Mouse (Mus musculus) limb, embryonic 14.5 days (tissue): ENCODE results near the gene Fndc8. TPM values are rescaled to one million over a fixed set of nuclear protein-coding genes. Genes with fewer than 3 reads are reported as not detected.
"Not testable (repeated sequence)": the region's sequence is repeated elsewhere in the genome, so short reads cannot be mapped to it uniquely, and the experiment has no call there.

Experiments used
- ATAC-seq: fragments of 200-750 bp; cut with Nextera tagmentation; 2 replicates; pipeline ENCODE4 v1.8.0; 2017; ENCODE audit warnings: low read depth, moderate number of reproducible peaks, moderate TSS enrichment; ENCODE audit not compliant: low FRiP score
- DNase-seq: peaks from one replicate; pipeline ENCODE4 v3.0.0-alpha.2; 2015; ENCODE audit warnings: low spot score
- H3K27ac ChIP-seq: fragments of 300-500 bp; sonication (generic); replicated peaks from 2 replicates; pipeline ENCODE4 v1.5.1; 2014; ENCODE audit warnings: low read depth, mild to moderate bottlenecking, low read length, moderate library complexity, mixed read lengths
- H3K27me3 ChIP-seq: fragments of 300-500 bp; sonication (generic); 2 replicates; pipeline ENCODE4 v1.6.1; 2014; ENCODE audit warnings: low read length, mixed read lengths; ENCODE audit not compliant: control insufficient read depth, insufficient read depth
- H3K36me3 ChIP-seq: fragments of 300-500 bp; sonication (generic); 2 replicates; pipeline ENCODE4 v1.6.1; 2014; ENCODE audit warnings: mild to moderate bottlenecking, low read length, moderate library complexity, mixed read lengths; ENCODE audit not compliant: control insufficient read depth, insufficient read depth
- H3K4me1 ChIP-seq: fragments of 300-500 bp; sonication (generic); 2 replicates; pipeline ENCODE4 v1.6.1; 2014; ENCODE audit warnings: antibody characterized with exemption, low read length, mixed read lengths; ENCODE audit not compliant: control insufficient read depth, insufficient read depth
- H3K4me2 ChIP-seq: fragments of 300-500 bp; sonication (generic); replicated peaks from 2 replicates; pipeline ENCODE4 v1.6.1; 2014; ENCODE audit warnings: low read depth, mild to moderate bottlenecking, low read length, moderate library complexity; ENCODE audit not compliant: severe bottlenecking
- H3K4me3 ChIP-seq: fragments of 300-500 bp; sonication (generic); replicated peaks from 2 replicates; pipeline ENCODE4 v1.5.1; 2014; ENCODE audit warnings: low read length
- H3K9ac ChIP-seq: fragments of 300-500 bp; sonication (generic); 2 replicates; pipeline ENCODE4 v1.6.1; 2014; ENCODE audit warnings: mild to moderate bottlenecking, low read depth, low read length, moderate library complexity; ENCODE audit not compliant: severe bottlenecking
- H3K9me3 ChIP-seq: fragments of 300-500 bp; sonication (generic); 2 replicates; pipeline ENCODE4 v1.6.1; 2016; ENCODE audit warnings: low read length; ENCODE audit not compliant: control insufficient read depth
- POLR2A ChIP-seq: fragments of 200-500 bp; IDR thresholded peaks from 2 replicates; pipeline ENCODE4 v1.8.0; 2012; ENCODE audit warnings: inconsistent platforms, mild to moderate bottlenecking, moderate library complexity, borderline replicate concordance; ENCODE audit not compliant: insufficient read depth, insufficient read length; ENCODE audit errors: extremely low read depth
- WGBS: fragments of 180-500 bp; shearing (Covaris S2); extraction: QIAGEN DNeasy Blood & Tissue Kit; methylation state at CpG from one replicate; pipeline ENCODE4 v1.1.7; 2014; 5-methylcytosine and 5-hydroxymethylcytosine counted together
- polyA plus RNA-seq, 2 experiments: library from polyadenylated mRNA; depleted of rRNA in 1 of 2; stranded (reverse) in 1 of 2; unstranded in 1 of 2; fragments of >200 nt; fragmentation: Nextera tagmentation in 1 of 2; extraction: Ambion mirVana in 1 of 2; gene quantifications; 2 replicates each; pipeline versions ENCODE4 v1.2.1 to v1.2.3; 2012 to 2014

The Fndc8 gene
- polyA plus RNA-seq, 2 experiments: 0.10 to 0.25 TPM

GRCm38 (mm10) chr11:82929633-82929950, 37.7 kb downstream of the Fndc8 start:
- Histone ChIP-seq H3K4me1 (peaks cover 3% of the 10 kb centered on the region; the same call in 1 of the 2 replicates), H3K9me3 (no peaks in the 10 kb centered on the region), H3K4me3 (no peak overlapping the region), H3K27ac (no peak overlapping the region), H3K4me2 (no peak overlapping the region), H3K27me3 (peaks cover 62% of the 10 kb centered on the region), H3K36me3 (no peaks in the 10 kb centered on the region), H3K9ac (no peak overlapping the region)
- TF ChIP-seq POLR2A: no peak
- ATAC-seq (no peak), DNase-seq (no peak)
- 44% methylated on average over 3 of the region's 3 CpGs for WGBS

DNA sequence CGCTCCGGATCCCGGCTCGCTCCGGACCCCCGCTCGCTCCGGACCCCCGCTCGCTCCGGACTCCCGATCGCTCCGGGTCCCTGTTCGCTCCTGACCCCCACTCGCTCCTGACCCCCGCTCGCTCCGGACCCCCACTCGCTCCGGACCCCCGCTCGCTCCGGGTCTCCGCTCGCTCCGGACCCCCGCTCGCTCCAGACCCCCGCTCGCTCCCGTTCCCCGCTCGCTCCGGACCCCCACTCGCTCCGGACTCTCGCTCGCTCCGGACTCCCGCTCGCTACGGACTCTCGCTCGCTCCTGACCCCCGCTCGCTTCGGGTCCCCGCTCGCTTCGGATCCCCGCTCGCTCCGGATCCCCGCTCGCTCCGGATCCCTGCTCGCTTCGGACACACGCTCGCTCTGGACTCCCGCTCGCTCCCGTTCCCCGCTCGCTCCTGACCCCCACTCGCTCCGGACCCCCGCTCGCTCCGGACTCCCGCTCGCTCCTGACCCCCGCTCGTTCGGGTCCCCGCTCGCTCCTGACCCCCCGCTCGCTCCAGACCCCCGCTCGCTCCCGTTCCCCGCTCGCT, 38.5 kb downstream of the Fndc8 start:
- DNase-seq, H3K4me1 ChIP-seq, ATAC-seq, H3K27ac ChIP-seq, H3K9me3 ChIP-seq, H3K36me3 ChIP-seq, H3K9ac ChIP-seq: not testable (repeated sequence)
- peak overlapping the region; percentile 91 for H3K4me2 ChIP-seq
- H3K4me3 ChIP-seq: peak overlapping the region; percentile 45
- 2% methylated on average over 47 of the region's 85 CpGs for WGBS
- H3K27me3 ChIP-seq: peaks cover 67% of the 10 kb centered on the region

DNA sequence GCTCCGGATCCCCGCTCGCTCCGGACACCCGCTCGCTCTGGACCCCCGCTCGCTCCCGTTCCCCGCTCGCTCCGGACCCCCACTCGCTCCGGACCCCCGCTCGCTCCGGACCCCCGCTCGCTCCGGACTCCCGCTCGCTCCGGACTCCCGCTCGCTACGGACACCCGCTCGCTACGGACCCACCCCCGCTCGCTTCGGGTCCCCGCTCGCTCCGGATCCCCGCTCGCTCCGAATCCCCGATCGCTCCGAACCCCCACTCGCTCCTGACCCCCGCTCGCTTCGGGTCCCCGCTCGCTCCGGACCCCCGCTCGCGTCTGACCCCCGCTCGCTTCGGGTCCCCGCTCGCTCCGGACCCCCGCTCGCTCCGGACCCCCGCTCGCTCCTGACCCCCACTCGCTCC, 39.2 kb downstream of the Fndc8 start:
- Histone ChIP-seq H3K4me3 (peak overlapping the region; percentile 45), H3K4me2 (peak overlapping the region; percentile 91), H3K27me3 (peaks cover 69% of the 10 kb centered on the region)
- not testable (repeated sequence) for H3K27ac ChIP-seq, H3K9ac ChIP-seq, H3K36me3 ChIP-seq, H3K9me3 ChIP-seq, DNase-seq, H3K4me1 ChIP-seq, ATAC-seq
- 1% methylated on average over 40 of the region's 63 CpGs for WGBS

GRCm38 (mm10) chr11:82931671-82932450, 39.9 kb downstream of the Fndc8 start:
- Histone ChIP-seq H3K27me3 (peaks cover 75% of the 10 kb centered on the region), H3K4me2 (peak overlapping the region; percentile 91), H3K9ac (peak overlapping the region; percentile 38; the same call in 1 of the 2 replicates), H3K4me3 (peak overlapping the region; percentile 45)
- H3K27ac ChIP-seq, H3K9me3 ChIP-seq, H3K4me1 ChIP-seq, H3K36me3 ChIP-seq, DNase-seq, ATAC-seq: not testable (repeated sequence)
- 1% methylated on average over 33 of the region's 119 CpGs for WGBS

DNA sequence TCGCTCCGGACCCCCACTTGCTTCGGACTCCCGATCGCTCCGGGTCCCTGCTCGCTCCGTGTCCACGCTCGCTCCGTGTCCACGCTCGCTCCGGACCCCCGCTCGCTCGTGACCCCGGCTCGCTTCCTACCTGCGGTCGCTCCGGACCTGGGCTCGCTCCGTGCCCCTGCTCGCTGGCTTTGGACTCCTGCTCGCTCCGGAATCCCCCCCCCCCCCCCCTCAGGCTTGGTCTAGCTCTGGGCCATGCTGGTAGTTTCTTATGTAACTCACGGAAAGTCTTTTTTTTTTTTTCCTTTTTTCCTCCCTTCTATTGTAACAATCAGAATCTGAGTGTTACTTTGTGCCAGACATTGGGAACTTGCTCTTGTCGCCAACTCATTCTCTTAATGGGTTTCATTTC, 41.3 kb downstream of the Fndc8 start:
- no peak for TF ChIP-seq POLR2A

GRCm38 (mm10) chr11:82943336-82943735, 51.4 kb downstream of the Fndc8 start:
- ATAC-seq (no peak), DNase-seq (no peak)
- Histone ChIP-seq H3K36me3 (no peaks in the 10 kb centered on the region), H3K27me3 (peaks cover 8% of the 10 kb centered on the region; the same call in 1 of the 2 replicates), H3K27ac (no peak overlapping the region), H3K4me1 (no peaks in the 10 kb centered on the region), H3K9me3 (no peaks in the 10 kb centered on the region), H3K4me3 (no peak overlapping the region), H3K4me2 (no peak overlapping the region), H3K9ac (no peak overlapping the region)
- no peak for TF ChIP-seq POLR2A
- WGBS: 14% methylated on average over 6 of the region's 6 CpGs

More for the DNA sequence above, 41.3 kb downstream of the Fndc8 start:
- H3K4me2 ChIP-seq: peak overlapping the region; percentile 91
- H3K27ac ChIP-seq: no peak overlapping the region
- H3K9ac ChIP-seq: peak overlapping the region; percentile 43; the same call in 1 of the 2 replicates
- ATAC-seq (no peak), DNase-seq (no peak)
- no peaks in the 10 kb centered on the region for H3K9me3 ChIP-seq
- H3K4me3 ChIP-seq: peak overlapping the region; percentile 45
- WGBS: 6% methylated on average over 25 of the region's 29 CpGs
- H3K4me1 ChIP-seq: peaks cover 3% of the 10 kb centered on the region; the same call in 1 of the 2 replicates
- no peaks in the 10 kb centered on the region for H3K36me3 ChIP-seq
- peaks cover 67% of the 10 kb centered on the region for H3K27me3 ChIP-seq
